Comparison of ENCODE assay signal across 12 mouse cellular contexts in genomic region chr4:152041924-152042641, GRCm38 (mm10).
"Had no signal": no experiment of that assay in that cellular context is flagged by ENCODE, and none has a peak within 500 bp of the region (broad histone marks: within the 10 kb centered on the region; RNA-seq: fewer than 3 reads in every experiment).

No protein-coding gene starts in this region.

- H3K9me3 ChIP-seq: limb, embryonic 12.5 days; midbrain, embryonic 12.5 days had no signal

- H3K4me3 ChIP-seq: limb, embryonic 12.5 days; midbrain, embryonic 12.5 days had no signal

- H3K9ac ChIP-seq: limb, embryonic 12.5 days; liver, embryonic 14.5 days; midbrain, embryonic 12.5 days had no signal

- H3K27ac ChIP-seq: hindbrain, postnatal 0 days; limb, embryonic 12.5 days; liver, embryonic 14.5 days; midbrain, embryonic 12.5 days had no signal

- H3K4me2 ChIP-seq: limb, embryonic 12.5 days; midbrain, embryonic 12.5 days had no signal

- DNase-seq: kidney, postnatal 14 days; layer of hippocampus, adult 9-11 months; layer of hippocampus, postnatal 36 days; liver; lung, adult 18-20 months; lung, postnatal 36 days; right cerebral cortex, postnatal 14 days; thymus, postnatal 4 days had no signal

- ATAC-seq: hindbrain, postnatal 0 days had no signal

- H3K27me3 ChIP-seq: limb, embryonic 12.5 days; midbrain, embryonic 12.5 days had no signal
